Mouse (Mus musculus): ENCODE results near the gene Slc25a17. TPM values are rescaled to one million over a fixed set of nuclear protein-coding genes. Genes with fewer than 3 reads are reported as not detected.

The Slc25a17 gene
- polyA plus RNA-seq, 2 experiments from 2014 or later = 97.9 to 108 TPM

DNA sequence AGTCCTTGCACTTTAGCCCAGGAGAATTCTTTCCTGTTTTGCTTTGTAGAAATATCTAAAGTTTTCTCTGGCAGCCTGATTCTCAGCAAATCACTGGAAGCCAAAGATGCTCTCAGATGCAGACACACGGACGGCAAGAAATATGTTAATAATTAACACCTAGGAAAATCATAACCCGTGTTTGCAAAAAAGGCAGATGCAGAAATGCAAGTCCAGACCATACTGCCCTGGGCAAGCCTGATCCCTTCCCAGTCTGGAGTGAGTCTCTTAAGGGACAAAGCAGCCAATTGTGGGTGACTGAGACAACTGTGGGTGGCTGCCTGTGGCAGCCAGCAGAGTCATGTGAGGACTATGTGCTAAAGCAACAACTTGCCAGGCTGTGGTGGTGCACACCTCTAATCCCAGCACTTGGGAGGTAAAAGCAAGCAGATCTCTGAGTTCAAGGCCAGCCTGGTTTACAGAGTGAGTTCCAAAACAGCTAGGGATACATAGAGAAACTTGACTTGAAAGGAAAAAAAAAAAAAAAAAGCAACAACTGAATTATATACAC lies 60.0 kb downstream of the Slc25a17 start:
- ATAC-seq = no peak

DNA sequence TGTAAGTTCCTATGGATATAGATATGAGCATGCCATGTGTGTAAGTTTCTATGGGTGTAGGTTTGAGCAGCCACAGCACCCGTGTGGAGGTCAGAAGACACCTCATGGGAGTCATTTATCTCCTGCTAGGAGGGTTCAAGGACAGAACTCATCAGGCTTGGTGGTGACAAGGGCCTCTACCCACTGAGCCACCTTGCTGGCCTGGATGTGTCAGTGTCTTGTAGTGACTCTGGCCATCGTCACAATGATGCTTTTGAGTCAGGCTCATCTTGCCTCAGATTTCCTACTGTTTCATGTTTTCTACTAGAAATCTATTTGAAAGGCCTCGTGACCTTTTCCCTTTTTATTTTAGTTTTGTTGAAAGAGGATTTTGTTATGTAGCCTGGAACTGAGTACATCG lies 61.1 kb downstream of the Slc25a17 start:
- ATAC-seq = no peak

DNA sequence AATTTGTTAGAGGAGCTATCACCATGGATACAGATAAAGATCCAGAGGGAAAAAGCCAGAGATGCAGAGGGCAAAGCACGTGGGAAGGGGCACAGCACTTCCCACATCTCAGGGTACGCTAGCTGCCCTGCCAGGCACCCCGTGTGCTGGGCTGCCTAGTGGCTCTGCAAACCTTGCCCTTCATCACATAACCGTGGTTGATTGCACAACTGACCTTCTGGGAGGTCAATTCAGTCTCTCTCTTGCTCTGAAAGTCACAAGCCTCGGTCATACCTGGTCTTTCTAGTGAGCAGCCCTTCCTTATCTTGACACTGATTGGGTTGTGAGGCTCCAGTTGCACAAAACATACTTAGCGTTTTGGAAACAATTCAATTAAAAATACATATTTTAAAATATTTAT lies 62.4 kb downstream of the Slc25a17 start:
- no peak for ATAC-seq

DNA sequence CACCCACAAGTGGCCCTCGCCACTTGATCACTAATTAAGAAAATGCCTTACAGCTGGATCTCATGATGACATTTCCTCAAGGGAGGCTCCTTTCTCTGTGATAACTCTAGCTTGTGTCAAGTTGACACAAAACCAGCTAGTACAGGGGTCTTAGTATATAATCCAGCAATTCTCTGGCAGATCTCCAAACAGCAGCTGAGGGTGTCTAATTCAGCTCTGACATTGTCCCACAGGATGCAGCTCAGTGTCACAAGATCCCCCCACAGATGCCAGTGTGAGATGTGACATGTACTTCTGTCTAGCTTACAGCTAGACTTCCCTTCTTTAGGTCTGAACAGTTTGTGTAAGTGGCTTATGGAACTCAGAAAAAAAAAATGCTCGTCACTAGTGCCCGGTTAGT lies 63.1 kb downstream of the Slc25a17 start:
- no peak for ATAC-seq

DNA sequence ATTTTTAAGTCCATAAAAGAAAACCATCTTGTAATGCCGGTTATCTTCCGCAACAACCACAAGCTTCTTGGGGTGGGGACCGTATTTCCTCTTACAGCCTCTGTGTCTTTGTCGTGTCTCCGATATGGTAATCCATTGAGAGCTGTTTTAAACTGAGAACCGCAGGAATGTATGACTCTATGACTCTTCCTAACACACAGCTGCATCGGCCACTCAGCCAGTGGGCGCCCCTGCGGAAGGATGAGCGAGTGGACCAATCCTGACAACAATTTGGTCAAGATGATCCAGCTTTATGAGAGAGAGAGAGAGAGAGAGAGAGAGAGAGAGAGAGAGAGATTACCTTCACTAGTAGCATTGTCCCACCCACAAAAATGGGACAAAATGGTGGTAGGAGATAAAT lies 65.7 kb downstream of the Slc25a17 start:
- no peak for ATAC-seq

DNA sequence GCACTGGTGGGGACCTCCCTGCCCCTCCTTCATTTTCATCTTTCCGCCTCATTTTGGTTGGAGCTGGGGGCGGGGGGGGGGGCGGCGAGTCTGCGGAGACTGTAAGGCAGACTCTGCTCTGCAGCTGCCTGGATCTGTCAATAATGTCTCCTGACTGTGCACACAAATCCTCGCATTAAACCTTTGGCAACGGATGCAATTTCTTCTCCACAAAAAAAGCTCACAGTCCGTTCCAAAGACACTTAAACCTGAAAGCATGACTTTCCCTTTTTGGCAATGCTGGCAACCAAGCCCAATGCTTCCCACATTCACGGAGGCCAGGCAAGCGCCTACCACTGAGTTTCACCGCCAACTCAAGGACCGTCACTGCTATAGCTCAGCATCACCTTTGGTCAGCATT lies 66.2 kb downstream of the Slc25a17 start:
- ATAC-seq = no peak

DNA sequence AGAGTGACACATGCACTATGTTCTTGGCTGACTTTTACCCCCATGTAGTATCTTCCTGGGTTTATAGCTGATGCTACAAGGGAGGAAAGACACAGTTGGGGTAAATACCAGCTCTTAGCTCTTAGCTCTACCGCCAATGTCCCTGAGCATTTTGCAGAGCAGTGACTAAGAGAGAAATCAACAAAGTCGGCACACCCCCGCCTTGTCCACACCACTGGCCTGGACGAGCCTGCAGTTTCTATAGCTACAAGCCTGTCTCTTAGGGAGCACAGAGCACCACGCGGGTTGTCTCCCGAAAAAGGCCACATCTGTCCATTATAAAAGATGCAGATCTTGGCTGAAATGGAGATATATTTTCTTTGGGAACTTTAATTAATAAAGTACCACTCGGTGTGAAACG lies 69.9 kb downstream of the Slc25a17 start:
- ATAC-seq = no peak

DNA sequence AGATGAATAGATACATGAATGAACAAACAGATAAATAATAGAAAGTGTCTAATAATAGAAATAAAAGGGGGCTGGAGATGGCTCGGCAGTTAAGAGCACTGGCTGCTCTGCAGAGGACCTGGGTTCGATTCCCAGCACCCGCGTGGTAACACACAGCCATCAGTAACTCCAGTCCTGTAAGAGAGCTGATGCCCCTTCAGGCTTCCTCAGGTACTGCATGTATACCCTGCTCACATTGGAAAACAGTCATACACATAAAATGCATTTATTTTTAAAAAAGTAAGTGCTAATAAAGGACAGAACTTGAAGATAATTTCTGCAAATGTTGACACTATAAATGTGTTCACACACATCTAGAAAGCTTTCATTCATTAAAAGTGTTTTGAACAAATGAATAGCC lies 70.4 kb downstream of the Slc25a17 start:
- no peak for ATAC-seq

DNA sequence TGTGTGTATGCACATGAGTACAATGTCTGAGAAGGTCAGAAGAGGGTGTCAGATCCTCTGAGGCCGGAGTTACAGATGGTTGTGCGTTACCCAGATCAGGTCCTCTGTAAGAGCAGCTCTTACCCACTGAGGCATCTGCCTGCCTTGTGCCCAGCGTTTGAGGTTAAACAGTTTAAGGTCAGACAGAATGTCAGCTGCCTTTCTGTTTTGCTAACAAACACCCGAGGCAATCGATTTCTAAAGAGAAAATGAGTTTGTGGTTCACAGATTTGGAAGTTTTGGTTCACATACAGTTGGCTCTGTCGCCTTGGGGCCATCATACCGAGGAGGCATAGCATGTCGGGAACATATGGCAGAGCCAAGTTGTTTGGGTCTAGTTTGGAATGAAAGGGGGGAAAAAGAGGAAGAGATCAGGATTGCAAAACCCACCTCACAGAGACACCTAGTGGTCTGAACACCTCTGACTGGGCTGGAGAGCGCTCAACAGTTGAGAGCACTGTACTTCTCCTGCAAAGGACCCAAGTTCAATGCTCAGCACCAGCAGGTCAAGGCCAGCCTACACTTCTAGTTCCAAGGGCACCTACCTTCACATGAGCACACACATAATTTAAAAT lies 76.4 kb downstream of the Slc25a17 start:
- ATAC-seq = no peak

DNA sequence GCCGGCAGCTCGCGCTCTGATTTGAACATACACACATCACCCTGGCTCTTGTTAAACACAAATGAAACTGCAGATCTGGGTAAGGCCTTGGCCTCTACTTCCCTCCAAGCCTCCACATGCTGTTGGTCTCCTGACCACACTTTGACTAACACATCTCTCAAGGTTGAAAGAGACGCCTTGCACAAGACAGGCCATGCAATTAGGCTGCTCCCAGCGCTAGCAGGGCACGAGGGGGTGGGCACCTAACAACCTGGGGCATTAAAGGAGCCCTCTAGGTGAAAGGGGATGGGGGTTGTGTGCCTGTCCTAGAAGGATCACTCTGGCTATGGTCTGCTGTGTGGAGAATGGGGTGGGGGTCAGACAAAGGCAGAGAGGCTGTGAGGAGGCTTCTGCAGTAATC lies 81.9 kb downstream of the Slc25a17 start:
- no peak for ATAC-seq

DNA sequence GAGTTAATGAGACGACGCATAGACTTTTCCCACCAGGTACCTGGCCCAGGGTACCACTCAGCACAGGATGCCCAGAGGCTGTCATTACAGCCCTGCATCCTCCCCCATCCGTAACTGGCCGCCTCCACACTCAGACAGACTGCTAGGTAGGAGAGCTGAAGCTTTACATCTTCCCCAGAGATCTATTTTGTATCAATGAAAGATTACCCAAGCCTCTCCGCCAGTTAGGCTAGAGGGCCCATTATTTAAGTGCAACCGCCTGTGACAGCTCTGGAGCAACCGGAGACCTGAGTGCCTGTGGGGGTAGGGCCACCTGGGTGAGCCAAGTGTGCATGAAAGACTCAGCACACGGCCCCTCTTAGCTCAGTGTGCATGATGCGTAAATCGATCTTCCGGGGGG lies 82.7 kb downstream of the Slc25a17 start:
- ATAC-seq = no peak

DNA sequence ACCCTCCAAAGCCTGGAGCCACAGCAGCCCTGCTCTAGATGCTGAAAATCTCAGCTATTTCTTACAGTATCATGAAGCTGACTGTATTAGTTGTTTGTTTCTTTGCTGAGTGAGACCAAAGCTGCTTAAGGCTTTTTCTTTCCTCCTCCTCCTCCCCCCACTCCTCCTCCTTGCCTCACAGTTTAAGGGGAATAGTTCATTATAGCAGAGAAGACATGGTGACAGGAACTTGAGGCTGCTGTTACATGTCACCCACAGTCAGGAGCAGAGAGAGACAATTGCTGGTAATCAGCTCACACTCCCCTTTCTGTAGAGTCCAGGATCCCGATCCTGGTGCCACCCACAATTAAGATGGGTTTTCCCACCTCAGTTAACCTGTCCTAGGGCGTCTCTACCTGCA lies 87.3 kb downstream of the Slc25a17 start:
- ATAC-seq = no peak

DNA sequence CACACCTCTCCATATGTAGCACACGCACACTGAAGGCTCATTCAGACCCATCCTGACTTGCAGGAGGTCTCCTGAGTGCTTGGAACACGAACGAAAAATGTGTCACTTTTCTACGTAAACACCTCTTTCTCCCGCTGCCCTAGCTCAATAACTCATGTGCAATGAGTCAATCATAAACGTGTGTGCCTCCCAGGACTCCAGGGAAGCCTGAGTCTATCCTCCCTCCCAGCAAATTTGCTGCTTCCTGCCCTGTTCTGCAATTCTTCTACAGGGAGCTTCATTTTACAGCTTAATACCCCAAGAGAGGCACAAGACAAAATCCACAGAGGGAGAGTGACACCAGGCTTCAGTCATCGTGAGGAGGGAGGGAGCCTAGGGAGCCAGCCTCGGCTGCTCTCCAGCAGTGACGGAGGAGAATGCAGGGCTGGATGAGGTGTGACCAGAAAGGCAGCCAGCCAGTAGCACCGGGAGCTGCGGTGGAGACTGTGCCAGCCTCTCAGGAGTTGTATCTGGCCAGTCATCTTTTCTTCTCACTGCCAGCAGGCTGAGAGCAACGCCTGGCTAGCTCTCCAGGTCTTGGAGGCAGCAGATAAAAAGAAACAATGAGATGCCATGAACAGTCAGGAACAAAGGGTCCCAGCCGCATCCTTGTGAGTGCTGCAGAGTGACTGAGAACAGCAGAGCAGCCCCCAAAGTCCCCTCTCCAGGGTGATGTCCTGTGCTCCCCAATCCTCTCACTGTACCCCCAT lies 88.1 kb downstream of the Slc25a17 start:
- ATAC-seq = no peak

Other genes with a start within 250 kb of the Slc25a17 start
- 10 to 100 TPM; 45.2 to 54.3 TPM for gene Mrtfa, start 170.1 kb downstream of the Slc25a17 start, polyA plus RNA-seq (2017; shearing (Covaris generic))
- under 1 TPM in 1 of 2 experiments, not detected in 1; 0.30 TPM for gene Mchr1, start 125.3 kb downstream of the Slc25a17 start, polyA plus RNA-seq (2017; shearing (Covaris generic))
- gene St13, start 39.3 kb upstream of the Slc25a17 start, polyA plus RNA-seq (2017; shearing (Covaris generic)) = 100 to 1,000 TPM; 158 to 178 TPM
- gene Xpnpep3, start 39.3 kb upstream of the Slc25a17 start, polyA plus RNA-seq (2017; shearing (Covaris generic)) = 1 to 10 TPM; 8.6 to 9.4 TPM
- 1 to 10 TPM; 2.5 to 2.7 TPM for gene Dnajb7, start 47.5 kb upstream of the Slc25a17 start, polyA plus RNA-seq (2017; shearing (Covaris generic))
- 100 to 1,000 TPM; 323 to 363 TPM for gene Rbx1, start 105.5 kb upstream of the Slc25a17 start, polyA plus RNA-seq (2017; shearing (Covaris generic))
- 10 to 100 TPM; 15.5 to 21.7 TPM for gene Ep300, start 224.5 kb upstream of the Slc25a17 start, polyA plus RNA-seq (2017; shearing (Covaris generic))